Mouse (Mus musculus): ENCODE data around the gene Ccdc103. TPM values are rescaled to one million over a fixed set of nuclear protein-coding genes. Genes with fewer than 3 reads are reported as not detected.

Gene Ccdc103
- polyA plus RNA-seq, 1 experiment from 2014 or later = 1.7 TPM

GRCm38 (mm10) chr11:102881314-102882198, 552 bp downstream of the Ccdc103 start:
- no peak overlapping the region for H3K27ac ChIP-seq (ENCODE audit: low read length)
- H3K4me2 ChIP-seq (replicated peaks; ENCODE audit: low read depth, low read length) = peak overlapping the region; percentile 80
- 0 out of 2 replicates have a peak, but pooled peaks have one; percentile 19 for ATAC-seq (ENCODE audit: insufficient number of reproducible peaks, insufficient read depth, low FRiP score, low read depth)
- H3K9me3 ChIP-seq (ENCODE audit: control insufficient read depth, low read depth, low read length) = no peaks in the 10 kb centered on the region
- no peak overlapping the region; the same call in 1 of the 2 replicates for H3K9ac ChIP-seq (replicated peaks; ENCODE audit: low read depth, low read length)
- WGBS = 15% methylated on average over 13 of the region's 13 CpGs
- H3K36me3 ChIP-seq (ENCODE audit: control insufficient read depth, insufficient read depth, low read length) = peaks cover 12% of the 10 kb centered on the region; the same call in 1 of the 2 replicates
- peak overlapping the region; percentile 91 for H3K4me3 ChIP-seq (ENCODE audit: low read depth, low read length)
- H3K27me3 ChIP-seq (ENCODE audit: control insufficient read depth, insufficient read depth, low read length) = no peaks in the 10 kb centered on the region
- H3K4me1 ChIP-seq (ENCODE audit: control insufficient read depth, insufficient read depth, low read length) = peaks cover 11% of the 10 kb centered on the region

- peaks cover 8% of the 10 kb centered on the region for H3K4me1 ChIP-seq (ENCODE audit: control insufficient read depth, insufficient read depth, low read length)
- H3K36me3 ChIP-seq (ENCODE audit: control insufficient read depth, insufficient read depth, low read length) = no peaks in the 10 kb centered on the region
- no peak within 1 kb of the TSS for H3K4me3 ChIP-seq (ENCODE audit: low read depth, low read length)
- WGBS = 57% methylated on average over 10 of the region's 10 CpGs
- no peaks in the 10 kb centered on the region for H3K27me3 ChIP-seq (ENCODE audit: control insufficient read depth, insufficient read depth, low read length)
- ATAC-seq (ENCODE audit: insufficient number of reproducible peaks, insufficient read depth, low FRiP score, low read depth) = no peak
- no peak within 1 kb of the TSS for H3K4me2 ChIP-seq (replicated peaks; ENCODE audit: low read depth, low read length)
- H3K9me3 ChIP-seq (ENCODE audit: control insufficient read depth, low read depth, low read length) = no peaks in the 10 kb centered on the region
- no peak within 1 kb of the TSS for H3K27ac ChIP-seq (ENCODE audit: low read length)
- no peak within 1 kb of the TSS for H3K9ac ChIP-seq (replicated peaks; ENCODE audit: low read depth, low read length)
Observed at GRCm38 (mm10) chr11:102884616-102885219, 3.7 kb downstream of the Ccdc103 start, which contains the start of gene Fam187a. TSS of gene Fam187a (plus strand) at chr11:102885169.

- Histone ChIP-seq H3K36me3 (ENCODE audit: control insufficient read depth, insufficient read depth, low read length) (no peaks in the 10 kb centered on the region), H3K9ac (replicated peaks; ENCODE audit: low read depth, low read length) (no peak overlapping the region), H3K27me3 (ENCODE audit: control insufficient read depth, insufficient read depth, low read length) (no peaks in the 10 kb centered on the region), H3K4me2 (replicated peaks; ENCODE audit: low read depth, low read length) (no peak overlapping the region), H3K4me3 (ENCODE audit: low read depth, low read length) (no peak overlapping the region), H3K27ac (ENCODE audit: low read length) (no peak overlapping the region), H3K9me3 (ENCODE audit: control insufficient read depth, low read depth, low read length) (no peaks in the 10 kb centered on the region), H3K4me1 (ENCODE audit: control insufficient read depth, insufficient read depth, low read length) (no peaks in the 10 kb centered on the region)
- WGBS = 85% methylated on average over 5 of the region's 5 CpGs
- ATAC-seq (ENCODE audit: insufficient number of reproducible peaks, insufficient read depth, low FRiP score, low read depth) = no peak
Observed at GRCm38 (mm10) chr11:102887433-102887832, 6.4 kb downstream of the Ccdc103 start.

- Histone ChIP-seq H3K36me3 (ENCODE audit: control insufficient read depth, insufficient read depth, low read length) (no peaks in the 10 kb centered on the region), H3K4me2 (replicated peaks; ENCODE audit: low read depth, low read length) (no peak overlapping the region), H3K27ac (ENCODE audit: low read length) (no peak overlapping the region), H3K4me3 (ENCODE audit: low read depth, low read length) (no peak overlapping the region), H3K4me1 (ENCODE audit: control insufficient read depth, insufficient read depth, low read length) (no peaks in the 10 kb centered on the region), H3K9ac (replicated peaks; ENCODE audit: low read depth, low read length) (no peak overlapping the region), H3K27me3 (ENCODE audit: control insufficient read depth, insufficient read depth, low read length) (no peaks in the 10 kb centered on the region), H3K9me3 (ENCODE audit: control insufficient read depth, low read depth, low read length) (no peaks in the 10 kb centered on the region)
- ATAC-seq (ENCODE audit: insufficient number of reproducible peaks, insufficient read depth, low FRiP score, low read depth) = no peak
- 72% methylated on average over 3 of the region's 3 CpGs for WGBS
Observed at GRCm38 (mm10) chr11:102888135-102888534, 7.1 kb downstream of the Ccdc103 start.

- no peak for ATAC-seq (ENCODE audit: insufficient number of reproducible peaks, insufficient read depth, low FRiP score, low read depth)
- Histone ChIP-seq H3K4me1 (ENCODE audit: control insufficient read depth, insufficient read depth, low read length) (0 out of 2 replicates have a peak, but pooled peaks cover 3% of the 10 kb centered on the region), H3K4me2 (replicated peaks; ENCODE audit: low read depth, low read length) (no peak overlapping the region), H3K9ac (replicated peaks; ENCODE audit: low read depth, low read length) (no peak overlapping the region), H3K9me3 (ENCODE audit: control insufficient read depth, low read depth, low read length) (no peaks in the 10 kb centered on the region), H3K4me3 (ENCODE audit: low read depth, low read length) (no peak overlapping the region), H3K27ac (ENCODE audit: low read length) (no peak overlapping the region), H3K27me3 (ENCODE audit: control insufficient read depth, insufficient read depth, low read length) (no peaks in the 10 kb centered on the region), H3K36me3 (ENCODE audit: control insufficient read depth, insufficient read depth, low read length) (no peaks in the 10 kb centered on the region)
- 74% methylated on average over 5 of the region's 5 CpGs for WGBS
Observed at GRCm38 (mm10) chr11:102890096-102890495, 9.1 kb downstream of the Ccdc103 start.

- no peaks in the 10 kb centered on the region for H3K36me3 ChIP-seq (ENCODE audit: control insufficient read depth, insufficient read depth, low read length)
- H3K27ac ChIP-seq (ENCODE audit: low read length) = no peak overlapping the region
- H3K4me3 ChIP-seq (ENCODE audit: low read depth, low read length) = peak overlapping the region; percentile 34
- ATAC-seq (ENCODE audit: insufficient number of reproducible peaks, insufficient read depth, low FRiP score, low read depth) = peak; percentile 76
- H3K9me3 ChIP-seq (ENCODE audit: control insufficient read depth, low read depth, low read length) = no peaks in the 10 kb centered on the region
- H3K27me3 ChIP-seq (ENCODE audit: control insufficient read depth, insufficient read depth, low read length) = no peaks in the 10 kb centered on the region
- 4% methylated on average over 43 of the region's 43 CpGs for WGBS
- 0 out of 2 replicates have a peak, but pooled peaks cover 3% of the 10 kb centered on the region for H3K4me1 ChIP-seq (ENCODE audit: control insufficient read depth, insufficient read depth, low read length)
- peak overlapping the region; percentile 72 for H3K4me2 ChIP-seq (replicated peaks; ENCODE audit: low read depth, low read length)
- H3K9ac ChIP-seq (replicated peaks; ENCODE audit: low read depth, low read length) = peak overlapping the region; percentile 45
Observed at GRCm38 (mm10) chr11:102893015-102893651, 12.1 kb downstream of the Ccdc103 start.

GRCm38 (mm10) chr11:102894716-102895115, 13.7 kb downstream of the Ccdc103 start:
- Histone ChIP-seq H3K27ac (ENCODE audit: low read length) (no peak overlapping the region), H3K4me1 (ENCODE audit: control insufficient read depth, insufficient read depth, low read length) (0 out of 2 replicates have a peak, but pooled peaks cover 3% of the 10 kb centered on the region), H3K27me3 (ENCODE audit: control insufficient read depth, insufficient read depth, low read length) (no peaks in the 10 kb centered on the region), H3K4me3 (ENCODE audit: low read depth, low read length) (no peak overlapping the region), H3K36me3 (ENCODE audit: control insufficient read depth, insufficient read depth, low read length) (no peaks in the 10 kb centered on the region), H3K9me3 (ENCODE audit: control insufficient read depth, low read depth, low read length) (no peaks in the 10 kb centered on the region), H3K4me2 (replicated peaks; ENCODE audit: low read depth, low read length) (no peak overlapping the region), H3K9ac (replicated peaks; ENCODE audit: low read depth, low read length) (no peak overlapping the region)
- no peak for ATAC-seq (ENCODE audit: insufficient number of reproducible peaks, insufficient read depth, low FRiP score, low read depth)
- 92% methylated on average over 4 of the region's 4 CpGs for WGBS

GRCm38 (mm10) chr11:102895779-102896178, 14.8 kb downstream of the Ccdc103 start:
- WGBS = 54% methylated on average over 9 of the region's 9 CpGs

More at GRCm38 (mm10) chr11:102895779-102896178, 14.8 kb downstream of the Ccdc103 start:
- no peak overlapping the region for H3K4me2 ChIP-seq (replicated peaks; ENCODE audit: low read depth, low read length)
- H3K27ac ChIP-seq (ENCODE audit: low read length) = no peak overlapping the region
- H3K9ac ChIP-seq (replicated peaks; ENCODE audit: low read depth, low read length) = no peak overlapping the region
- no peaks in the 10 kb centered on the region for H3K9me3 ChIP-seq (ENCODE audit: control insufficient read depth, low read depth, low read length)
- peak; percentile 59; the same call in 1 of the 2 replicates for ATAC-seq (ENCODE audit: insufficient number of reproducible peaks, insufficient read depth, low FRiP score, low read depth)
- no peak overlapping the region for H3K4me3 ChIP-seq (ENCODE audit: low read depth, low read length)
- H3K4me1 ChIP-seq (ENCODE audit: control insufficient read depth, insufficient read depth, low read length) = 0 out of 2 replicates have a peak, but pooled peaks cover 3% of the 10 kb centered on the region
- H3K27me3 ChIP-seq (ENCODE audit: control insufficient read depth, insufficient read depth, low read length) = no peaks in the 10 kb centered on the region
- no peaks in the 10 kb centered on the region for H3K36me3 ChIP-seq (ENCODE audit: control insufficient read depth, insufficient read depth, low read length)

All from stomach, embryonic 14.5 days (tissue).